ENCODE assay signal across 13 mouse cellular contexts in genomic region chr13:92098484-92098883, GRCm38 (mm10). TPM values are rescaled to one million over a fixed set of nuclear protein-coding genes. Genes with fewer than 3 reads are reported as not detected.
"Had no signal": no experiment of that assay in that cellular context is flagged by ENCODE, and none has a peak within 500 bp of the region (broad histone marks: within the 10 kb centered on the region; RNA-seq: fewer than 3 reads in every experiment).

No protein-coding gene starts in this region.

- H3K4me2 ChIP-seq: kidney, embryonic 15.5 days; limb, embryonic 15.5 days; liver, embryonic 12.5 days; lung, embryonic 14.5 days; midbrain, embryonic 12.5 days had no signal

- H3K36me3 ChIP-seq: kidney, embryonic 15.5 days; limb, embryonic 15.5 days; liver, embryonic 12.5 days; midbrain, embryonic 12.5 days had no signal

- H3K27ac ChIP-seq: kidney, embryonic 15.5 days; left cerebral cortex, adult 2 months; limb, embryonic 15.5 days; liver, embryonic 12.5 days; midbrain, embryonic 12.5 days had no signal

- H3K27me3 ChIP-seq: kidney, embryonic 15.5 days; limb, embryonic 15.5 days; liver, embryonic 12.5 days; midbrain, embryonic 12.5 days had no signal

- H3K9me3 ChIP-seq: kidney, embryonic 15.5 days; limb, embryonic 15.5 days; liver, embryonic 12.5 days; midbrain, embryonic 12.5 days had no signal

- H3K9ac ChIP-seq: kidney, embryonic 15.5 days; limb, embryonic 15.5 days; liver, embryonic 12.5 days; lung, embryonic 14.5 days; midbrain, embryonic 12.5 days had no signal

- H3K4me3 ChIP-seq: kidney, embryonic 15.5 days; left cerebral cortex, adult 2 months; limb, embryonic 15.5 days; liver, embryonic 12.5 days; midbrain, embryonic 12.5 days had no signal

- H3K4me1 ChIP-seq: limb, embryonic 15.5 days; liver, embryonic 12.5 days; midbrain, embryonic 12.5 days had no signal

- DNase-seq: kidney, adult 18-20 months; kidney, postnatal 14 days; lung, embryonic 14.5 days; lung, postnatal 10 days; lung, postnatal 4 days; right cerebral cortex, adult 18-20 months; right cerebral cortex, postnatal 25 days; thymus, postnatal 4 days had no signal

- ATAC-seq: liver, embryonic 12.5 days had no signal

RNA-seq across cellular contexts. Expression of gene Rasgrf2, which starts 33.0 kb away (rescaled TPM):
- polyA plus RNA-seq: lung, embryonic 14.5 days had no signal
